Comparison of ENCODE assay signal across 26 mouse cellular contexts in genomic region chr16:85985841-85986240, GRCm38 (mm10).
"Had no signal": no experiment of that assay in that cellular context is flagged by ENCODE, and none has a peak within 500 bp of the region (broad histone marks: within the 10 kb centered on the region; RNA-seq: fewer than 3 reads in every experiment).

No protein-coding gene starts in this region.

- H3K4me2 ChIP-seq: heart, embryonic 11.5 days; heart, embryonic 13.5 days; heart, embryonic 15.5 days; hindbrain, embryonic 12.5 days; hindbrain, embryonic 14.5 days; intestine, embryonic 15.5 days; limb, embryonic 13.5 days; limb, embryonic 15.5 days; liver, embryonic 12.5 days had no signal

- H3K4me1 ChIP-seq: heart, embryonic 13.5 days; heart, embryonic 15.5 days; hindbrain, embryonic 12.5 days; intestine, embryonic 15.5 days; limb, embryonic 13.5 days; limb, embryonic 15.5 days; liver, embryonic 12.5 days had no signal

- H3K9ac ChIP-seq: heart, embryonic 13.5 days; heart, embryonic 15.5 days; hindbrain, embryonic 12.5 days; hindbrain, embryonic 14.5 days; intestine, embryonic 15.5 days; limb, embryonic 13.5 days; limb, embryonic 15.5 days; liver, embryonic 12.5 days; liver, embryonic 14.5 days had no signal

- H3K36me3 ChIP-seq: heart, embryonic 13.5 days; heart, embryonic 15.5 days; hindbrain, embryonic 12.5 days; intestine, embryonic 15.5 days; limb, embryonic 13.5 days; limb, embryonic 15.5 days; liver, embryonic 12.5 days had no signal

- H3K27ac ChIP-seq: heart, adult 2 months; heart, embryonic 13.5 days; heart, embryonic 15.5 days; hindbrain, embryonic 12.5 days; hindbrain, embryonic 14.5 days; intestine, embryonic 15.5 days; layer of hippocampus, adult 2 months; limb, embryonic 13.5 days; limb, embryonic 15.5 days; liver, embryonic 12.5 days; liver, embryonic 14.5 days had no signal

- H3K9me3 ChIP-seq: heart, embryonic 13.5 days; heart, embryonic 15.5 days; hindbrain, embryonic 12.5 days; intestine, embryonic 15.5 days; limb, embryonic 13.5 days; limb, embryonic 15.5 days; liver, embryonic 12.5 days had no signal

- DNase-seq: gastrocnemius, postnatal 14 days; gastrocnemius, postnatal 36 days; heart, adult 11 months; heart, adult 2 months; heart, postnatal 10 days; kidney, adult 18-20 months; kidney, adult 8-10 months; kidney, postnatal 10 days; kidney, postnatal 25 days; kidney, postnatal 4 days; layer of hippocampus, postnatal 36 days; left cerebral cortex, postnatal 4 days had no signal

- H3K27me3 ChIP-seq: heart, embryonic 13.5 days; heart, embryonic 15.5 days; hindbrain, embryonic 12.5 days; intestine, embryonic 15.5 days; limb, embryonic 13.5 days; limb, embryonic 15.5 days; liver, embryonic 12.5 days had no signal

- ATAC-seq: hindbrain, embryonic 16.5 days; inflammation-experienced regulatory T-cells, adult 6 months; intestine, embryonic 15.5 days; intestine, postnatal 0 days; liver, embryonic 12.5 days had no signal

- H3K4me3 ChIP-seq: heart, adult 2 months; heart, embryonic 13.5 days; heart, embryonic 15.5 days; hindbrain, embryonic 12.5 days; intestine, embryonic 15.5 days; layer of hippocampus, adult 2 months; limb, embryonic 13.5 days; limb, embryonic 15.5 days; liver, embryonic 12.5 days had no signal
